In genomic region chr11:88180467-88180958, GRCm38 (mm10) we compare ENCODE assay signal across 8 mouse cellular contexts. TPM values are rescaled to one million over a fixed set of nuclear protein-coding genes. Genes with fewer than 3 reads are reported as not detected.
A peak's percentile ranks its signal among the peaks of the same experiment; 100 is the strongest.
DNase-seq lines count a peak whose midpoint lies in the region; ATAC-seq lines count a peak whose summit lies in the region.

No protein-coding gene starts in this region.

- H3K4me2 ChIP-seq in forebrain, embryonic 15.5 days (replicated peaks) = peak overlapping the region; percentile 1; the same call in 1 of the 2 replicates
- 0 out of 2 replicates have a peak overlapping the region, but pooled peaks have one; percentile 1 for H3K4me2 ChIP-seq in intestine, embryonic 16.5 days (ENCODE audit: low read depth, low read length)
- H3K4me2 ChIP-seq in neural tube, embryonic 14.5 days (ENCODE audit: low read depth, low read length) = no peak overlapping the region; the same call in 1 of the 2 replicates

- peak; percentile 42 for DNase-seq in retina, postnatal 1 day
- no peak for DNase-seq in retina, embryonic 14.5 days (ENCODE audit: low spot score)
- no peak for DNase-seq in frontal cortex, postnatal 25 days (ENCODE audit: low spot score in 2 of 2)
- DNase-seq in frontal cortex, postnatal 36 days (ENCODE audit: low spot score in 2 of 2) = no peak
- DNase-seq in kidney, postnatal 14 days = no peak

- no peak overlapping the region; the same call in 1 of the 2 replicates for H3K9ac ChIP-seq in forebrain, embryonic 15.5 days (replicated peaks)
- H3K9ac ChIP-seq in intestine, embryonic 16.5 days (ENCODE audit: low read depth, low read length) = peak overlapping the region; percentile 1
- H3K9ac ChIP-seq in neural tube, embryonic 14.5 days (replicated peaks; ENCODE audit: low read depth, low read length) = no peak overlapping the region; the same call in 1 of the 2 replicates

- H3K36me3 ChIP-seq in forebrain, embryonic 15.5 days = peaks cover 21% of the 10 kb centered on the region
- H3K36me3 ChIP-seq in intestine, embryonic 16.5 days (ENCODE audit: control insufficient read depth, insufficient read depth, low read length) = no peaks in the 10 kb centered on the region
- peaks cover 16% of the 10 kb centered on the region; the same call in 1 of the 2 replicates for H3K36me3 ChIP-seq in neural tube, embryonic 14.5 days (ENCODE audit: control insufficient read depth, insufficient read depth, low read length)

- H3K9me3 ChIP-seq in forebrain, embryonic 15.5 days = no peaks in the 10 kb centered on the region
- H3K9me3 ChIP-seq in intestine, embryonic 16.5 days (ENCODE audit: control insufficient read depth, low read length) = no peaks in the 10 kb centered on the region
- H3K9me3 ChIP-seq in neural tube, embryonic 14.5 days (ENCODE audit: control insufficient read depth, low read length) = no peaks in the 10 kb centered on the region

- ATAC-seq in forebrain, embryonic 15.5 days (replicated peaks) = peak; percentile 30
- peak; percentile 59 for ATAC-seq in intestine, embryonic 16.5 days
- ATAC-seq in neural tube, embryonic 14.5 days (ENCODE audit: low read depth) = peak; percentile 78

- no peaks in the 10 kb centered on the region for H3K27me3 ChIP-seq in forebrain, embryonic 15.5 days
- no peaks in the 10 kb centered on the region for H3K27me3 ChIP-seq in intestine, embryonic 16.5 days (replicated peaks; ENCODE audit: control insufficient read depth, insufficient read depth, low read length)
- H3K27me3 ChIP-seq in neural tube, embryonic 14.5 days (ENCODE audit: control insufficient read depth, insufficient read depth, low read length) = no peaks in the 10 kb centered on the region

- WGBS in forebrain, embryonic 15.5 days = 10% methylated on average over 6 of the region's 6 CpGs
- WGBS in intestine, embryonic 16.5 days = 25% methylated on average over 6 of the region's 6 CpGs
- WGBS in neural tube, embryonic 14.5 days = 6% methylated on average over 6 of the region's 6 CpGs

- H3K4me3 ChIP-seq in forebrain, embryonic 15.5 days = no peak overlapping the region
- H3K4me3 ChIP-seq in intestine, embryonic 16.5 days (ENCODE audit: low read length) = no peak overlapping the region
- H3K4me3 ChIP-seq in neural tube, embryonic 14.5 days (ENCODE audit: low read depth, low read length) = no peak overlapping the region

- peak overlapping the region; percentile 78 for H3K27ac ChIP-seq in forebrain, embryonic 15.5 days (replicated peaks)
- peak overlapping the region; percentile 91 for H3K27ac ChIP-seq in intestine, embryonic 16.5 days (ENCODE audit: low read length)
- H3K27ac ChIP-seq in neural tube, embryonic 14.5 days (ENCODE audit: low read depth, low read length) = peak overlapping the region; percentile 69

- H3K4me1 ChIP-seq in forebrain, embryonic 15.5 days = peaks cover 24% of the 10 kb centered on the region
- peaks cover 27% of the 10 kb centered on the region for H3K4me1 ChIP-seq in intestine, embryonic 16.5 days (ENCODE audit: control insufficient read depth, insufficient read depth, low read length)
- peaks cover 18% of the 10 kb centered on the region for H3K4me1 ChIP-seq in neural tube, embryonic 14.5 days (ENCODE audit: control insufficient read depth, insufficient read depth, low read length)

RNA-seq across cellular contexts. Expression of gene Mrps23, which starts 23.7 kb away (rescaled TPM):
- 67.0 and 68.1 TPM in 2 replicates for polyA plus RNA-seq in forebrain, embryonic 15.5 days (2015; fragmentation: Nextera tagmentation; extraction: Ambion mirVana)
- polyA plus RNA-seq in intestine, embryonic 16.5 days (2015; fragmentation: Nextera tagmentation; extraction: Ambion mirVana) = 56.3 and 63.9 TPM in 2 replicates
- 63.7 and 67.9 TPM in 2 replicates for polyA plus RNA-seq in neural tube, embryonic 14.5 days (2014; fragmentation: Nextera tagmentation; extraction: Ambion mirVana)
